Mouse (Mus musculus): ENCODE data around the gene Grm4.

- TF ChIP-seq CTCF (IDR thresholded peaks at IDR 0.05; ENCODE audit: low read depth, low read length): no peak
- no peak for TF ChIP-seq TAL1 (conservative IDR thresholded peaks at IDR 0.05; ENCODE audit: low read depth, low read length)
Measured at GRCm38 (mm10) chr17:27527188-27527587, 6.0 kb upstream of the Grm4 start.
